Mouse (Mus musculus): ENCODE measurements around the gene Tbc1d2. TPM values are rescaled to one million over a fixed set of nuclear protein-coding genes. Genes with fewer than 3 reads are reported as not detected.
"Not testable (repeated sequence)": the region's sequence is repeated elsewhere in the genome, so short reads cannot be mapped to it uniquely, and the experiment has no call there.

Tbc1d2 gene
- polyA plus RNA-seq, 2 experiments: 0.39 to 0.44 TPM

DNA sequence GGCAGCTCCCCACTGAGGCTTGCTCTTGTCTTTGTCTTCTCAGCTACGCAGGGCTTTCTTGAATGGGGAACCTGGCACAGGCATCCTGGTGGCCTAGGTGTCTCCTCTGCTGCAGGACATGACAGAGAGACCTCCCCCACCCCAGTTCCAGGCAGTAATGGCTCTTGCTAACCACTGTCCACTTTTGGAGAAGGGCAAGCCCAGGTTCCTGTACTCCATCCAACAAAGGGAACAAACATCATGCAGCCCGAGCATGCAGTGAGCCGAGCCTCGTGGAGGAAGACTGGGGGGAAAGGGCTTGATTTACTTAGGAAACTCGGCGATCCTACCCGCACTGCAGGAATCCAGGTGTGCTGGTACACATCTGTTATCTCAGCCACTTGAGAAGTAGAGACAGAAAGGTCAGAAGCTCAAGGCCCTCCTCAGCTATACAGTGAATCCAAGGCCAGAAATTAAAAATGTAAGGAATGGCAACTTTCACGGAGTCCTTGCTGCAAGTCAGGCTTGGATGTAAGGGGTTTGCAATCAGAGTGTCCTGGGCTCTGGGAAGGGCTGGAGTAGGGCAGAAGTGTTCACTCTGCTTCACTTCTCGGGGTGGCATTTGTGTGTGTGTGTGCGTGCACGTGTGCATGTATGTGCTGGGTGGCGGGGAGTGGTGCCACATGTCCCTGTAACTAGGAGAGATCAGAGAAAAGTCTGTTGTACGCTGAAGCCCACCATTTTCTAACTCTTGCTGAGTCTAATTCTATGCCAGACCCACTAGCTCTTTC lies 64.8 kb downstream of the Tbc1d2 start:
- Histone ChIP-seq H3K27ac (no peak overlapping the region), H3K9ac (replicated peaks) (no peak overlapping the region), H3K4me1 (replicated peaks; ENCODE audit: control insufficient read depth in 2 of 2, insufficient read depth in 2 of 2, low read length in 1 of 2) (peaks cover 0 to 5% of the 10 kb centered on the region in 2 experiments; a peak in 2 of 4 replicates), H3K9me3 (ENCODE audit: control insufficient read depth, low read length) (no peaks in the 10 kb centered on the region), H3K36me3 (replicated peaks; ENCODE audit: control insufficient read depth, insufficient read depth, low read depth) (no peaks in the 10 kb centered on the region), H3K4me3 (ENCODE audit: insufficient read depth in 1 of 2, low read depth in 2 of 2, low read length in 2 of 2) (no peak overlapping the region), H3K27me3 (ENCODE audit: control insufficient read depth, insufficient read depth, low read length) (no peaks in the 10 kb centered on the region), H3K4me2 (ENCODE audit: low read depth) (no peak overlapping the region)
- TF ChIP-seq CTCF (IDR thresholded peaks at IDR 0.05; ENCODE audit: low read depth) (no peak), EP300 (IDR thresholded peaks at IDR 0.05; ENCODE audit: low read depth) (no peak)
- ATAC-seq (ENCODE audit: insufficient read depth) (no peak), DNase-seq (ENCODE audit: low read depth in 3 of 3, low spot score in 3 of 3) (no peak)
- 51% methylated on average over 13 of the region's 13 CpGs for WGBS (ENCODE audit: insufficient replicate concordance)

DNA sequence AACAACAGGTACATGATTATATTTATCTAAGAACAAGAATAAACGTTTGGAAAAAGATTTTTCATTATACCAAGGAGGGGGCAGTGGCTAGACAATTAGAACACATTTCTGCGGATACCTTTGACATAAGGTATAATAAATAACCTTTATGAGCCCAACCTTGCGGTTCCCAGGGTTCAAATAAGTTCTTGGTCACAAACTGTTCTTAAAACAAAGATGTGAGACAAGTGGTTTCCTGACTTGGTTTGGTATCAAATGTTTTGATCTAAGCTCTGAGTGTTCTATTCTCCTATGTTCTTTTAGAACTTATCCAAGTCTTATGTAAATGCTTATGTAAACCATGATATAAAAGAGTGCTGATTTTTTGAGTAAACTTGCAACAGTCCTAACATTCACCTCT lies 65.5 kb downstream of the Tbc1d2 start:
- not testable (repeated sequence) for H3K4me2 ChIP-seq (ENCODE audit: low read depth); H3K36me3 ChIP-seq (replicated peaks; ENCODE audit: control insufficient read depth, insufficient read depth, low read depth); ATAC-seq (ENCODE audit: insufficient read depth); H3K9ac ChIP-seq (replicated peaks); H3K4me3 ChIP-seq (ENCODE audit: insufficient read depth in 1 of 2, low read depth in 2 of 2, low read length in 2 of 2); H3K4me1 ChIP-seq (replicated peaks; ENCODE audit: control insufficient read depth in 2 of 2, insufficient read depth in 2 of 2, low read length in 1 of 2); H3K9me3 ChIP-seq (ENCODE audit: control insufficient read depth, low read length); H3K27me3 ChIP-seq (ENCODE audit: control insufficient read depth, insufficient read depth, low read length); H3K27ac ChIP-seq; DNase-seq (ENCODE audit: low read depth in 3 of 3, low spot score in 3 of 3)
- WGBS (ENCODE audit: insufficient replicate concordance): 36% methylated on average over 3 of the region's 3 CpGs

DNA sequence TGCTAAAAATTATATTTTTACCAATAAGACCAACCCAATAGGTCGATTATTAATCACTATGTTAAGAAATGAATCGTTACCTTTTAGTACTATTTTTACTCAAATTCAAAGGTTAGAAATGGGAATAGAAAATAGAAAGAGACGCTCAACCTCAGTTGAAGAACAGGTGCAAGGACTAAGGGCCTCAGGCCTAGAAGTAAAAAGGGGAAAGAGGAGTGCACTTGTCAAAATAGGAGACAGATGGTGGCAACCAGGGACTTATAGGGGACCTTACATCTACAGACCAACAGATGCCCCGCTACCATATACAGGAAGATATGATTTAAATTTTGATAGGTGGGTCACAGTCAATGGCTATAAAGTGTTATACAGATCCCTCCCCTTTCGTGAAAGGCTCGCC lies 65.9 kb downstream of the Tbc1d2 start:
- not testable (repeated sequence) for ATAC-seq (ENCODE audit: insufficient read depth); H3K36me3 ChIP-seq (replicated peaks; ENCODE audit: control insufficient read depth, insufficient read depth, low read depth); DNase-seq (ENCODE audit: low read depth in 3 of 3, low spot score in 3 of 3); H3K9me3 ChIP-seq (ENCODE audit: control insufficient read depth, low read length); H3K9ac ChIP-seq (replicated peaks); H3K4me2 ChIP-seq (ENCODE audit: low read depth); H3K27ac ChIP-seq; H3K4me1 ChIP-seq (replicated peaks; ENCODE audit: control insufficient read depth in 2 of 2, insufficient read depth in 2 of 2, low read length in 1 of 2); H3K27me3 ChIP-seq (ENCODE audit: control insufficient read depth, insufficient read depth, low read length); H3K4me3 ChIP-seq (ENCODE audit: insufficient read depth in 1 of 2, low read depth in 2 of 2, low read length in 2 of 2)
- 31% methylated on average over 2 of the region's 6 CpGs for WGBS (ENCODE audit: insufficient replicate concordance)

DNA sequence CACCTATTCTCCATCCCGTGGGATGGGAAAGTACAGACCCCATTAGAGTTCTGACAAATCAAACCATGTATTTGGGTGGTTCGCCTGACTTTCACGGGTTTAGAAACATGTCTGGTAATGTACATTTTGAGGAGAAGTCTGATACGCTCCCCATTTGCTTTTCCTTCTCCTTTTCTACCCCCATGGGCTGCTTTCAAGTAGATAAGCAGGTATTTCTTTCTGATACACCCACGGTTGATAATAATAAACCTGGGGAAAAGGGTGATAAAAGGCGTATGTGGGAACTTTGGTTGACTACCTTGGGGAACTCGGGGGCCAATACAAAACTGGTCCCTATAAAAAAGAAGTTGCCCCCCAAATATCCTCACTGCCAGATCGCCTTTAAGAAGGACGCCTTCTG lies 68.0 kb downstream of the Tbc1d2 start:
- DNase-seq (ENCODE audit: low read depth in 3 of 3, low spot score in 3 of 3); ATAC-seq (ENCODE audit: insufficient read depth); H3K27me3 ChIP-seq (ENCODE audit: control insufficient read depth, insufficient read depth, low read length); H3K27ac ChIP-seq; H3K9me3 ChIP-seq (ENCODE audit: control insufficient read depth, low read length); H3K36me3 ChIP-seq (replicated peaks; ENCODE audit: control insufficient read depth, insufficient read depth, low read depth); H3K4me2 ChIP-seq (ENCODE audit: low read depth); H3K4me3 ChIP-seq (ENCODE audit: insufficient read depth in 1 of 2, low read depth in 2 of 2, low read length in 2 of 2); H3K9ac ChIP-seq (replicated peaks); H3K4me1 ChIP-seq (replicated peaks; ENCODE audit: control insufficient read depth in 2 of 2, insufficient read depth in 2 of 2, low read length in 1 of 2): not testable (repeated sequence)
- WGBS (ENCODE audit: insufficient replicate concordance): 53% methylated on average over 7 of the region's 9 CpGs

DNA sequence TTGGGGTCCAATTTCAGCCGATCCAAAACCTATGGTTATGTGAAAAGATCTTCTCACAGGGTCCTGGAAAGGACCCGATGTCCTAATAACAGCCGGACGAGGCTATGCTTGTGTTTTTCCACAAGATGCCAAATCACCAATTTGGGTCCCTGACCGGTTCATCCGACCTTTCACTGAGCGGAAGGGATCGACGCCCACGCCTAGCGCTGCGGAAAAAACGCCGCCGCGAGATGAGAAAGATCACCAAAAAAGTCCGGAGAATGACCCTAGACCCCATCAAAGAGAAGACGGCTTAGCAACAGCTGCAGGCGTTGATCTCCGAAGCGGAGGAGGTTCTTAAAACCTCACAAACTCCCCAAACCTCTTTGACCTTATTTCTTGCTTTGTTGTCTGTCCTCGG lies 68.4 kb downstream of the Tbc1d2 start:
- not testable (repeated sequence) for H3K9ac ChIP-seq (replicated peaks); H3K4me1 ChIP-seq (replicated peaks; ENCODE audit: control insufficient read depth in 2 of 2, insufficient read depth in 2 of 2, low read length in 1 of 2); H3K4me3 ChIP-seq (ENCODE audit: insufficient read depth in 1 of 2, low read depth in 2 of 2, low read length in 2 of 2); H3K27ac ChIP-seq; H3K27me3 ChIP-seq (ENCODE audit: control insufficient read depth, insufficient read depth, low read length); H3K36me3 ChIP-seq (replicated peaks; ENCODE audit: control insufficient read depth, insufficient read depth, low read depth); H3K9me3 ChIP-seq (ENCODE audit: control insufficient read depth, low read length); ATAC-seq (ENCODE audit: insufficient read depth); DNase-seq (ENCODE audit: low read depth in 3 of 3, low spot score in 3 of 3); H3K4me2 ChIP-seq (ENCODE audit: low read depth)
- 81% methylated on average over 22 of the region's 22 CpGs for WGBS (ENCODE audit: insufficient replicate concordance)

DNA sequence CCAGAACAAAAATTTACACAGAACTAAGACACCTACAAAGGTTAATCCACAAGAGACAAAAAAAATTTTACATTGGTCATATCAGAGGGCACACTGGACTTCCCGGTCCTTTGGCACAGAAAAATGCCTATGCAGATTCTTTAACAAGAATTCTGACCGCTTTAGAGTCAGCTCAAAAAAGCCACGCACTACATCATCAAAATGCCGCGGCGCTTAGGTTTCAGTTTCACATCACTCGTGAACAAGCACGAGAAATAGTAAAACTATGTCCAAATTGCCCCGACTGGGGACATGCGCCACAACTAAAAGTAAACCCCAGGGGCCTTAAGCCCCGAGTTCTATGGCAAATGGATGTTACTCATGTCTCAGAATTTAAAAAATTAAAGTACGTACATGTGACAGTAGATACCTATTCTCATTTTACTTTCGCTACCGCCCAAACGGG lies 69.2 kb downstream of the Tbc1d2 start:
- not testable (repeated sequence) for H3K9ac ChIP-seq (replicated peaks); H3K9me3 ChIP-seq (ENCODE audit: control insufficient read depth, low read length); H3K4me1 ChIP-seq (replicated peaks; ENCODE audit: control insufficient read depth in 2 of 2, insufficient read depth in 2 of 2, low read length in 1 of 2); H3K27ac ChIP-seq; H3K4me2 ChIP-seq (ENCODE audit: low read depth); H3K27me3 ChIP-seq (ENCODE audit: control insufficient read depth, insufficient read depth, low read length); H3K36me3 ChIP-seq (replicated peaks; ENCODE audit: control insufficient read depth, insufficient read depth, low read depth); H3K4me3 ChIP-seq (ENCODE audit: insufficient read depth in 1 of 2, low read depth in 2 of 2, low read length in 2 of 2); ATAC-seq (ENCODE audit: insufficient read depth); DNase-seq (ENCODE audit: low read depth in 3 of 3, low spot score in 3 of 3)
- WGBS (ENCODE audit: insufficient replicate concordance): 80% methylated on average over 15 of the region's 15 CpGs

DNA sequence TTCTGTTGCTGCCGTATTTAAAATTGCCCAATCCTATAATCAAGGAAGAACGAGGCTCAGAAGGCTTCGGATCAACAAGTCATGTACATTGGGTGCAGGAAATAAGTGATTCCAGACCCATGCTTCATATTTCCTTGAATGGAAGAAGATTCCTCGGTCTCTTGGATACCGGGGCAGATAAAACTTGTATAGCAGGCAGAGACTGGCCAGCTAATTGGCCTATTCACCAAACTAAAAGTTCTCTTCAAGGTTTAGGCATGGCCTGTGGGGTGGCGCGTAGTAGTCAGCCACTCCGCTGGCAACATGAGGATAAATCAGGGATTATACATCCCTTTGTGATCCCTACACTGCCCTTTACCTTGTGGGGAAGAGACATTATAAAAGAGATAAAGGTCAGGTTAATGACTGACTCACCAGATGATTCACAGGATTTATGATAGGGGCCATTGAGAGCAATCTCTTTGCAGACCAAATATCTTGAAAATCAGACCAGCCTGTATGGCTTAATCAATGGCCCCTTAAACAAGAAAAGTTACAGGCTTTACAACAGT lies 71.1 kb downstream of the Tbc1d2 start:
- H3K9ac ChIP-seq (replicated peaks); H3K27ac ChIP-seq; H3K4me1 ChIP-seq (replicated peaks; ENCODE audit: control insufficient read depth in 2 of 2, insufficient read depth in 2 of 2, low read length in 1 of 2); H3K4me2 ChIP-seq (ENCODE audit: low read depth); H3K9me3 ChIP-seq (ENCODE audit: control insufficient read depth, low read length); H3K4me3 ChIP-seq (ENCODE audit: insufficient read depth in 1 of 2, low read depth in 2 of 2, low read length in 2 of 2); ATAC-seq (ENCODE audit: insufficient read depth); H3K36me3 ChIP-seq (replicated peaks; ENCODE audit: control insufficient read depth, insufficient read depth, low read depth); H3K27me3 ChIP-seq (ENCODE audit: control insufficient read depth, insufficient read depth, low read length); DNase-seq (ENCODE audit: low read depth in 3 of 3, low spot score in 3 of 3): not testable (repeated sequence)
- 77% methylated on average over 8 of the region's 8 CpGs for WGBS (ENCODE audit: insufficient replicate concordance)
